Mouse (Mus musculus) midbrain, postnatal 0 days (tissue): ENCODE measurements around the gene Igfbp6. TPM values are rescaled to one million over a fixed set of nuclear protein-coding genes. Genes with fewer than 3 reads are reported as not detected.

Experiments used
- ATAC-seq: fragments of 200-750 bp; cut with Nextera tagmentation; 2 replicates; pipeline ENCODE4 v1.8.0; 2017; ENCODE audit warnings: moderate number of reproducible peaks, mild to moderate bottlenecking, moderate TSS enrichment, moderate library complexity; ENCODE audit not compliant: low FRiP score
- DNase-seq: peaks from one replicate; pipeline ENCODE4 v3.0.0-alpha.2; 2015; ENCODE audit warnings: low spot score
- H3K27ac ChIP-seq: fragments of 300-500 bp; sonication (generic); 2 replicates; pipeline ENCODE4 v1.5.1; 2014; ENCODE audit warnings: low read depth, mild to moderate bottlenecking, low read length, mixed read lengths
- H3K27me3 ChIP-seq: fragments of 300-500 bp; sonication (generic); 2 replicates; pipeline ENCODE4 v1.6.1; 2014; ENCODE audit warnings: low read length, control low read depth, mixed read lengths; ENCODE audit not compliant: insufficient read depth
- H3K36me3 ChIP-seq: fragments of 300-500 bp; sonication (generic); 2 replicates; pipeline ENCODE4 v1.6.1; 2014; ENCODE audit warnings: low read length, control low read depth, mixed read lengths; ENCODE audit not compliant: insufficient read depth
- H3K4me1 ChIP-seq: fragments of 300-500 bp; sonication (generic); 2 replicates; pipeline ENCODE4 v1.6.1; 2014; ENCODE audit warnings: mild to moderate bottlenecking, control low read depth, antibody characterized with exemption, low read length, mixed read lengths; ENCODE audit not compliant: insufficient read depth
- H3K4me2 ChIP-seq: fragments of 300-500 bp; sonication (generic); 2 replicates; pipeline ENCODE4 v1.6.1; 2014; ENCODE audit warnings: low read depth, mild to moderate bottlenecking, low read length, mixed read lengths; ENCODE audit not compliant: poor library complexity, severe bottlenecking
- H3K4me3 ChIP-seq: fragments of 300-500 bp; sonication (generic); 2 replicates; pipeline ENCODE4 v1.5.1; 2014; ENCODE audit warnings: low read depth, mild to moderate bottlenecking, low read length, moderate library complexity
- H3K9ac ChIP-seq: fragments of 300-500 bp; sonication (generic); replicated peaks from 2 replicates; pipeline ENCODE4 v1.6.1; 2014; ENCODE audit warnings: mild to moderate bottlenecking, low read length, moderate library complexity, mixed read lengths; ENCODE audit not compliant: poor library complexity, severe bottlenecking
- H3K9me3 ChIP-seq: fragments of 300-500 bp; sonication (generic); 2 replicates; pipeline ENCODE4 v1.6.1; 2016; ENCODE audit warnings: low read length, control low read depth
- CTCF ChIP-seq: IDR thresholded peaks from 2 replicates; pipeline ENCODE4 v1.5.1; 2016; ENCODE audit warnings: antibody characterized with exemption, mild to moderate bottlenecking
- WGBS: fragments of 180-500 bp; shearing (Covaris S2); extraction: QIAGEN DNeasy Blood & Tissue Kit; methylation state at CpG from one replicate; pipeline ENCODE4 v1.1.7; 2014; 5-methylcytosine and 5-hydroxymethylcytosine counted together
- polyA plus RNA-seq: library from polyadenylated mRNA; unstranded; fragments of >200 nt; fragmentation: Nextera tagmentation; extraction: Ambion mirVana; gene quantifications from 2 replicates; pipeline ENCODE4 v1.2.1, GENCODE M21; 2015
- total RNA-seq: library from RNA; depleted of rRNA; stranded (reverse); fragments of >200 nt; gene quantifications from 2 replicates; pipeline ENCODE4 v1.2.3, GENCODE M21; 2014

Gene Igfbp6
- total and polyA plus RNA-seq, 2 experiments from 2014 or later: 9.9 to 13.6 TPM

- TF ChIP-seq CTCF: peak; percentile 57
- ATAC-seq (peak; percentile 44; the same call in 1 of the 2 replicates), DNase-seq (peak; percentile 53)
- H3K4me2 ChIP-seq: peak within 1 kb of the TSS; percentile 92
- peaks cover 5% of the 10 kb centered on the region; the same call in 1 of the 2 replicates for H3K27me3 ChIP-seq
- H3K9ac ChIP-seq: peak within 1 kb of the TSS; percentile 55
- H3K36me3 ChIP-seq: peaks cover 9% of the 10 kb centered on the region
- peak within 1 kb of the TSS; percentile 49 for H3K4me3 ChIP-seq
- H3K27ac ChIP-seq: no peak within 1 kb of the TSS; the same call in 1 of the 2 replicates
- WGBS: 1% methylated on average over 45 of the region's 82 CpGs
- no peaks in the 10 kb centered on the region for H3K9me3 ChIP-seq
- H3K4me1 ChIP-seq: peaks cover 6% of the 10 kb centered on the region; the same call in 1 of the 2 replicates
Measured at GRCm38 (mm10) chr15:102100161-102100981, 43.8 kb upstream of the Igfbp6 start, which contains the start of gene Tns2. Tns2 (plus strand) TSS chr15:102100413.

GRCm38 (mm10) chr15:102100996-102101671, 43.0 kb upstream of the Igfbp6 start:
- no peak; the same call in 1 of the 2 replicates for TF ChIP-seq CTCF
- 36% methylated on average over 10 of the region's 10 CpGs for WGBS
- H3K4me3 ChIP-seq: peak overlapping the region; percentile 49; the same call in 1 of the 2 replicates
- no peak for ATAC-seq
- H3K4me1 ChIP-seq: peaks cover 6% of the 10 kb centered on the region; the same call in 1 of the 2 replicates
- H3K4me2 ChIP-seq: peak overlapping the region; percentile 92
- H3K9ac ChIP-seq: peak overlapping the region; percentile 55; the same call in 1 of the 2 replicates
- H3K27ac ChIP-seq: no peak overlapping the region
- H3K9me3 ChIP-seq: no peaks in the 10 kb centered on the region
- peaks cover under 1% of the 10 kb centered on the region for H3K36me3 ChIP-seq
- no peak for DNase-seq
- peaks cover 5% of the 10 kb centered on the region; the same call in 1 of the 2 replicates for H3K27me3 ChIP-seq

GRCm38 (mm10) chr15:102101672-102102541, 42.3 kb upstream of the Igfbp6 start:
- H3K4me3 ChIP-seq: no peak overlapping the region
- no peak for DNase-seq
- H3K9ac ChIP-seq: no peak overlapping the region
- 0 out of 2 replicates have a peak overlapping the region, but pooled peaks have one; percentile 12 for H3K4me2 ChIP-seq
- no peaks in the 10 kb centered on the region for H3K9me3 ChIP-seq
- peaks cover 5% of the 10 kb centered on the region; the same call in 1 of the 2 replicates for H3K27me3 ChIP-seq
- ATAC-seq: no peak
- H3K27ac ChIP-seq: peak overlapping the region; percentile 39; the same call in 1 of the 2 replicates
- no peaks in the 10 kb centered on the region for H3K36me3 ChIP-seq
- WGBS: 32% methylated on average over 11 of the region's 11 CpGs
- no peak for TF ChIP-seq CTCF
- peaks cover 6% of the 10 kb centered on the region; the same call in 1 of the 2 replicates for H3K4me1 ChIP-seq

GRCm38 (mm10) chr15:102102548-102103121, 41.5 kb upstream of the Igfbp6 start:
- no peak for ATAC-seq
- peaks cover 5% of the 10 kb centered on the region; the same call in 1 of the 2 replicates for H3K27me3 ChIP-seq
- DNase-seq: no peak
- H3K4me3 ChIP-seq: peak overlapping the region; percentile 18
- H3K9ac ChIP-seq: peak overlapping the region; percentile 36; the same call in 1 of the 2 replicates
- peaks cover 6% of the 10 kb centered on the region; the same call in 1 of the 2 replicates for H3K4me1 ChIP-seq
- H3K36me3 ChIP-seq: no peaks in the 10 kb centered on the region
- no peak for TF ChIP-seq CTCF
- WGBS: 31% methylated on average over 6 of the region's 6 CpGs
- H3K4me2 ChIP-seq: peak overlapping the region; percentile 18; the same call in 1 of the 2 replicates
- peak overlapping the region; percentile 39 for H3K27ac ChIP-seq
- no peaks in the 10 kb centered on the region for H3K9me3 ChIP-seq
